Mouse (Mus musculus): ENCODE data around the gene F11r. TPM values are rescaled to one million over a fixed set of nuclear protein-coding genes. Genes with fewer than 3 reads are reported as not detected.
A peak's percentile ranks its signal among the peaks of the same experiment; 100 is the strongest.
"Not testable (repeated sequence)": the region's sequence is repeated elsewhere in the genome, so short reads cannot be mapped to it uniquely, and the experiment has no call there.

The F11r gene
- polyA plus RNA-seq, 1 experiment from 2014 or later: 11.1 TPM

- peaks cover 14% of the 10 kb centered on the region; the same call in 1 of the 2 replicates for H3K4me1 ChIP-seq
- no peaks in the 10 kb centered on the region for H3K27me3 ChIP-seq
- WGBS: 88% methylated on average over 22 of the region's 22 CpGs
- no peak overlapping the region for H3K27ac ChIP-seq
- peak overlapping the region; percentile 26 for H3K4me2 ChIP-seq
- no peaks in the 10 kb centered on the region for H3K9me3 ChIP-seq
- ATAC-seq (ENCODE audit: low FRiP score): no peak
- no peak overlapping the region for H3K9ac ChIP-seq
- H3K36me3 ChIP-seq (replicated peaks): no peaks in the 10 kb centered on the region
- H3K4me3 ChIP-seq (replicated peaks): no peak overlapping the region
These were observed 23.5 kb downstream of the F11r start for GRCm38 (mm10) chr1:171460551-171461503.

- Histone ChIP-seq H3K9ac (no peak overlapping the region), H3K27me3 (no peaks in the 10 kb centered on the region), H3K9me3 (no peaks in the 10 kb centered on the region), H3K36me3 (replicated peaks) (no peaks in the 10 kb centered on the region), H3K4me2 (no peak overlapping the region), H3K4me1 (peaks cover 14% of the 10 kb centered on the region; the same call in 1 of the 2 replicates), H3K4me3 (replicated peaks) (no peak overlapping the region), H3K27ac (no peak overlapping the region)
- no peak for ATAC-seq (ENCODE audit: low FRiP score)
- 88% methylated on average over 3 of the region's 3 CpGs for WGBS
These were observed 25.8 kb downstream of the F11r start for GRCm38 (mm10) chr1:171463133-171463532.

GRCm38 (mm10) chr1:171465749-171466412 lies 28.5 kb downstream of the F11r start:
- no peak overlapping the region for H3K9ac ChIP-seq
- H3K9me3 ChIP-seq: no peaks in the 10 kb centered on the region
- no peak overlapping the region for H3K4me3 ChIP-seq (replicated peaks)
- WGBS: 85% methylated on average over 5 of the region's 5 CpGs
- ATAC-seq (ENCODE audit: low FRiP score): no peak
- no peaks in the 10 kb centered on the region for H3K27me3 ChIP-seq
- H3K4me1 ChIP-seq: no peaks in the 10 kb centered on the region; the same call in 1 of the 2 replicates
- no peak overlapping the region for H3K27ac ChIP-seq
- no peak overlapping the region for H3K4me2 ChIP-seq
- H3K36me3 ChIP-seq (replicated peaks): no peaks in the 10 kb centered on the region

- no peak overlapping the region for H3K4me3 ChIP-seq (replicated peaks)
- no peak overlapping the region for H3K4me2 ChIP-seq
- H3K27ac ChIP-seq: no peak overlapping the region
- no peaks in the 10 kb centered on the region for H3K36me3 ChIP-seq (replicated peaks)
- H3K27me3 ChIP-seq: no peaks in the 10 kb centered on the region
- no peak overlapping the region for H3K9ac ChIP-seq
- H3K9me3 ChIP-seq: no peaks in the 10 kb centered on the region
- H3K4me1 ChIP-seq: no peaks in the 10 kb centered on the region
- WGBS: 83% methylated on average over 4 of the region's 4 CpGs
- no peak for ATAC-seq (ENCODE audit: low FRiP score)
These were observed 29.2 kb downstream of the F11r start for GRCm38 (mm10) chr1:171466565-171466964.

- no peak overlapping the region for H3K4me3 ChIP-seq (replicated peaks)
- no peak overlapping the region for H3K9ac ChIP-seq
- H3K27me3 ChIP-seq: no peaks in the 10 kb centered on the region
- no peak overlapping the region for H3K4me2 ChIP-seq
- no peaks in the 10 kb centered on the region for H3K36me3 ChIP-seq (replicated peaks)
- H3K27ac ChIP-seq: no peak overlapping the region
- no peaks in the 10 kb centered on the region for H3K9me3 ChIP-seq
- WGBS: 89% methylated on average over 3 of the region's 3 CpGs
- ATAC-seq (ENCODE audit: low FRiP score): no peak
- H3K4me1 ChIP-seq: no peaks in the 10 kb centered on the region
These were observed 32.3 kb downstream of the F11r start for GRCm38 (mm10) chr1:171469678-171470077.

- no peaks in the 10 kb centered on the region for H3K27me3 ChIP-seq
- ATAC-seq (ENCODE audit: low FRiP score): no peak
- no peak overlapping the region for H3K9ac ChIP-seq
- H3K36me3 ChIP-seq (replicated peaks): no peaks in the 10 kb centered on the region
- no peak overlapping the region for H3K4me3 ChIP-seq (replicated peaks)
- no peaks in the 10 kb centered on the region for H3K9me3 ChIP-seq
- H3K27ac ChIP-seq: no peak overlapping the region
- H3K4me1 ChIP-seq: no peaks in the 10 kb centered on the region
- peak overlapping the region; percentile 24; the same call in 1 of the 2 replicates for H3K4me2 ChIP-seq
- 31% methylated on average over 7 of the region's 7 CpGs for WGBS
These were observed 33.1 kb downstream of the F11r start for GRCm38 (mm10) chr1:171470371-171470871.

- ATAC-seq (ENCODE audit: low FRiP score): no peak
- H3K9ac ChIP-seq: no peak overlapping the region
- H3K27me3 ChIP-seq: no peaks in the 10 kb centered on the region
- WGBS: 91% methylated on average over 5 of the region's 5 CpGs
- H3K4me3 ChIP-seq (replicated peaks): no peak overlapping the region
- no peak overlapping the region for H3K4me2 ChIP-seq
- no peaks in the 10 kb centered on the region for H3K9me3 ChIP-seq
- H3K4me1 ChIP-seq: no peaks in the 10 kb centered on the region
- H3K27ac ChIP-seq: no peak overlapping the region
- no peaks in the 10 kb centered on the region for H3K36me3 ChIP-seq (replicated peaks)
These were observed 33.6 kb downstream of the F11r start for GRCm38 (mm10) chr1:171470896-171471295.

- H3K27me3 ChIP-seq: no peaks in the 10 kb centered on the region
- ATAC-seq (ENCODE audit: low FRiP score): no peak
- H3K4me2 ChIP-seq: no peak overlapping the region
- H3K9me3 ChIP-seq: no peaks in the 10 kb centered on the region
- no peak overlapping the region for H3K4me3 ChIP-seq (replicated peaks)
- no peak overlapping the region for H3K9ac ChIP-seq
- H3K36me3 ChIP-seq (replicated peaks): no peaks in the 10 kb centered on the region
- H3K27ac ChIP-seq: no peak overlapping the region
- no peaks in the 10 kb centered on the region for H3K4me1 ChIP-seq
- 29% methylated on average over 1 of the region's 1 CpGs for WGBS
These were observed 34.1 kb downstream of the F11r start for GRCm38 (mm10) chr1:171471452-171471851.

- WGBS: 87% methylated on average over 8 of the region's 8 CpGs
- not testable (repeated sequence) for H3K4me3 ChIP-seq (replicated peaks)
These were observed 34.6 kb downstream of the F11r start for GRCm38 (mm10) chr1:171471941-171472340.

GRCm38 (mm10) chr1:171473506-171473905 lies 36.2 kb downstream of the F11r start:
- Histone ChIP-seq H3K27me3 (no peaks in the 10 kb centered on the region), H3K36me3 (replicated peaks) (no peaks in the 10 kb centered on the region), H3K4me1 (no peaks in the 10 kb centered on the region), H3K9me3 (no peaks in the 10 kb centered on the region), H3K4me3 (replicated peaks) (no peak overlapping the region), H3K4me2 (no peak overlapping the region), H3K27ac (no peak overlapping the region), H3K9ac (no peak overlapping the region)
- WGBS: 85% methylated on average over 4 of the region's 4 CpGs
- ATAC-seq (ENCODE audit: low FRiP score): no peak

More at GRCm38 (mm10) chr1:171471941-171472340, 34.6 kb downstream of the F11r start:
- not testable (repeated sequence) for H3K9ac ChIP-seq; H3K9me3 ChIP-seq; H3K27me3 ChIP-seq; H3K4me1 ChIP-seq; H3K27ac ChIP-seq; ATAC-seq (ENCODE audit: low FRiP score); H3K4me2 ChIP-seq; H3K36me3 ChIP-seq (replicated peaks)

- Histone ChIP-seq H3K27ac (no peak overlapping the region), H3K4me1 (no peaks in the 10 kb centered on the region), H3K9me3 (no peaks in the 10 kb centered on the region), H3K36me3 (replicated peaks) (no peaks in the 10 kb centered on the region), H3K9ac (no peak overlapping the region), H3K27me3 (no peaks in the 10 kb centered on the region), H3K4me3 (replicated peaks) (no peak overlapping the region), H3K4me2 (no peak overlapping the region)
- WGBS: 78% methylated on average over 9 of the region's 9 CpGs
- no peak for ATAC-seq (ENCODE audit: low FRiP score)
These were observed 36.7 kb downstream of the F11r start for GRCm38 (mm10) chr1:171473920-171474640.

GRCm38 (mm10) chr1:171477123-171477522 lies 39.8 kb downstream of the F11r start:
- WGBS: 90% methylated on average over 8 of the region's 8 CpGs
- Histone ChIP-seq H3K4me1 (no peaks in the 10 kb centered on the region), H3K36me3 (replicated peaks) (no peaks in the 10 kb centered on the region), H3K9ac (no peak overlapping the region), H3K9me3 (peaks cover 5% of the 10 kb centered on the region; the same call in 1 of the 2 replicates), H3K4me2 (no peak overlapping the region), H3K27me3 (no peaks in the 10 kb centered on the region), H3K27ac (no peak overlapping the region), H3K4me3 (replicated peaks) (no peak overlapping the region)
- ATAC-seq (ENCODE audit: low FRiP score): no peak

All from forebrain, embryonic 12.5 days (tissue).